Mouse (Mus musculus): ENCODE results near the gene Dip2b.

The Dip2b gene

GRCm38 (mm10) chr15:100220916-100221315 lies 182.5 kb downstream of the Dip2b start:
- peak; percentile 45 for DNase-seq (ENCODE audit: low spot score)

- DNase-seq (ENCODE audit: low spot score) = no peak
These were observed 186.9 kb downstream of the Dip2b start for GRCm38 (mm10) chr15:100225381-100225780.

GRCm38 (mm10) chr15:100225891-100226290 lies 187.4 kb downstream of the Dip2b start:
- DNase-seq (ENCODE audit: low spot score) = no peak

- DNase-seq (ENCODE audit: low spot score) = no peak
These were observed 188.7 kb downstream of the Dip2b start for GRCm38 (mm10) chr15:100227031-100227662.

GRCm38 (mm10) chr15:100227663-100228534 lies 189.4 kb downstream of the Dip2b start, which contains the start of gene Atf1:
Gene Atf1 (plus strand): TSS chr15:100227819.
- DNase-seq (ENCODE audit: low spot score) = peak; percentile 91

GRCm38 (mm10) chr15:100228535-100229336 lies 190.3 kb downstream of the Dip2b start:
- DNase-seq (ENCODE audit: low spot score) = no peak

- DNase-seq (ENCODE audit: low spot score) = no peak
These were observed 192.2 kb downstream of the Dip2b start for GRCm38 (mm10) chr15:100230655-100231054.

GRCm38 (mm10) chr15:100231616-100232525 lies 193.4 kb downstream of the Dip2b start:
- DNase-seq (ENCODE audit: low spot score) = no peak

GRCm38 (mm10) chr15:100235208-100235965 lies 196.9 kb downstream of the Dip2b start:
- DNase-seq (ENCODE audit: low spot score) = no peak

GRCm38 (mm10) chr15:100236952-100237351 lies 198.5 kb downstream of the Dip2b start:
- no peak for DNase-seq (ENCODE audit: low spot score)

- DNase-seq (ENCODE audit: low spot score) = no peak
These were observed 203.3 kb downstream of the Dip2b start for GRCm38 (mm10) chr15:100241780-100242179.

- no peak for DNase-seq (ENCODE audit: low spot score)
These were observed 207.5 kb downstream of the Dip2b start for GRCm38 (mm10) chr15:100245951-100246350.

GRCm38 (mm10) chr15:100247296-100247695 lies 208.8 kb downstream of the Dip2b start:
- no peak for DNase-seq (ENCODE audit: low spot score)

- DNase-seq (ENCODE audit: low spot score) = no peak
These were observed 210.4 kb downstream of the Dip2b start for GRCm38 (mm10) chr15:100248665-100249433.

- no peak for DNase-seq (ENCODE audit: low spot score)
These were observed 212.8 kb downstream of the Dip2b start for GRCm38 (mm10) chr15:100251153-100251780.

GRCm38 (mm10) chr15:100256386-100256785 lies 217.9 kb downstream of the Dip2b start:
- DNase-seq (ENCODE audit: low spot score) = no peak

- DNase-seq (ENCODE audit: low spot score) = no peak
These were observed 218.8 kb downstream of the Dip2b start for GRCm38 (mm10) chr15:100257305-100257704.

GRCm38 (mm10) chr15:100258646-100259425 lies 220.4 kb downstream of the Dip2b start:
- DNase-seq (ENCODE audit: low spot score) = peak; percentile 54

Measured in lung, postnatal 25 days (tissue).